Mouse (Mus musculus): Measurements from ENCODE around the gene Itpr1.

Itpr1 gene

DNA sequence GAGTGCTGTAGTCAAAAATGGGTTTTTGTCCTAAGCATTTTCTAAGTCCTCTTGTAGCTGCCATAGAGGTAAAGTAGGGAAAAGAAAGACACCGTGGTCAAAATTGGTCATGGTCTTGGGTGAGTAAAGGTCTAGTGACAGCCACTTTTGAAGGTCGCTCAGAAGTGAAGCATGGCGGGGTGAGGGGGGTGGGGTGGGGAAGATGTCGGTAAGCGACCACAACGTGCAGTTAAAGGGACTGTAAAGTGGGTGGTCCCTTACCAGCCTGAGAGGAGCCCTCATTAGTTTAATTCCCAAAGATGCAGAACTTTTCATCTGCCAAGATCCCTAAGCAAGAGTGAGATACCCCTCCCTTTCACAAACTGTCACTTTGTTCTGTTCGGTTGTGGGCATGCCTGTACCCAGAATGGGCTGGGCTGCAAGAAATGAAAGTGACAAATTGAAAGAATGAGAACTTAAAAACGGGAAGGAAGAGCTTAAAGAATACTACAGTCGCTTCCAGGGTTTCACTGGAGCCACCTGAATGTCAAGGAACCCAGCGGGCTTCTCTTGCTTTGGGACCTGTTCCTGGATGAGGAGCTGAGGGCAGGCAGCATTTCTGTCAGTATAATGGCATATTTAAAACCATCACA is 1.5 kb downstream of the Itpr1 start:
- no peak for DNase-seq

DNA sequence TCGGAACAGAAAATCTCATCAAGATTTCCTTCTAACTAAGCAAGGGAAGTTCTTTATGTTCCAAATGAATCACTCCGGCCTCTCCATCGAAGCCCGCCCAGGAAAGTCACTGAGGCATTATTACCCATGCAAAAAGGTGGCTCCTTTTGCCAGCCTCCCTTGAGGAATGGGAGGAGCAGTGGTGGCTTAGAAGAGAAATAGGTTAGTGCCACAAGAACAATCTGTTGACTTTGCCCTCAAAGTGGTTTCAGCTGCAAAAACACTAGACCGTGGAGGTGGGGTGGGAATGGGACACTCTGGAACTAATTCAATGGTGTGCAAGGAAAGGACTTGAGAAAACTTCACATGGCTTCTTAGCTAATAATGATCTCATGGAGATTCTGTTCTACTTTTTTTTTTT is 3.2 kb downstream of the Itpr1 start:
- no peak for DNase-seq

DNA sequence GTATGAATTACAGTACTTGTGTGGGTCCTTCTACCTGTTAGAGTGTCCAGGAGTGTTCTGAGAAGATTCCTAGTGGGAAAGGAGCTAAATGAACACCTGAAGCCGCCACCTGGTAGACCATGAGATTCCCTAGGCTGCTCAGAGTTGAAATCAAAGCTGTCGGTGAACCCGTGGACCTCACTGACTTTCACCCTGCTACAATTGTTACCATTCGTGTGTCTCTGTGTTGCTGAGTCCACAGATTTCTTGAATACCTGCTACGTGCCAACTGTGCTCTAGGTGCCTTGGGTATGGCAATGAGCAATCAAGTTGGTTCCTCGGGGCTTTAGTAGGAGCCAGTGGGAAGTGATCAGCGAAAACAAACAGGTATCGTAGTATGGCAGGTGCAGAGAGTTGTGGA is 3.9 kb downstream of the Itpr1 start:
- DNase-seq = no peak

DNA sequence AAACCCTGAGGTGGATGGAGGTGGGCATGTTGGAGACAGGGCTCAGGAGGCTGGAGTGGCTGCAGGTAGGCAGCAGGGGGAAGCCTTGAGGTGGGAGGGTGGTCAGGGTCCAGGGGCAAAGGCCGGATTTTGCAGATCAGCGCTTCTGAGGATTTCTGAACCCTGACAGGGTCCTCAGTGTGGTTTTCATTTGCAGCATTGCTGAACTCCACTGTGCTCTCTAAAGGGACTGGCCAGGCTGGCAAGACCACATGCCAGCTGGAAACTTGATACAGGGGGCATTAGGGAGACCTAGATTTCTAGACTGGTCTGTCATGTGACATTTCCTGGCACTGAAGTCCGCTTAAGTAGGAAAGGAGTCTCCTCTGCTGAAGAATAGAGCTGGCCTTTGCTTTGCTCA is 5.1 kb downstream of the Itpr1 start:
- no peak for DNase-seq

DNA sequence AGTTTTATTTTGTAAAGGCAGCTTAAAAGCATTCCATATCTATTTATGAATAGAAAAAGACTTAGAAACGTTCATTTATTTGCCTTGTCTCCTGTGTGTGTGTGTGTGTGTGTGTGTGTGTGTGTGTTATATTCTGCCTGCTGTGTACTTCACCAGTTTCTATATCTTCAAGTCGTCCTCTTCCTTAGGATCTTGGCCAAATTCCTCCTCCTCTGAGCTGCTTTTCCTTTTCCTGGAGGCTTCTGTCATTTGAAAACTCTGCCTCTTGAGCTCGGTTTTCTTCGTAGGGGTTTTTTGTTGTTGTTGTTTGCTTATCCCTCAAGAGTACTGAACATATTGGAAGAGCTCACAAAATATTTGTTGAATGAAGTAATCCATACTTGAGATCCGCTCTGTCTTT is 9.5 kb downstream of the Itpr1 start:
- no peak for DNase-seq

DNA sequence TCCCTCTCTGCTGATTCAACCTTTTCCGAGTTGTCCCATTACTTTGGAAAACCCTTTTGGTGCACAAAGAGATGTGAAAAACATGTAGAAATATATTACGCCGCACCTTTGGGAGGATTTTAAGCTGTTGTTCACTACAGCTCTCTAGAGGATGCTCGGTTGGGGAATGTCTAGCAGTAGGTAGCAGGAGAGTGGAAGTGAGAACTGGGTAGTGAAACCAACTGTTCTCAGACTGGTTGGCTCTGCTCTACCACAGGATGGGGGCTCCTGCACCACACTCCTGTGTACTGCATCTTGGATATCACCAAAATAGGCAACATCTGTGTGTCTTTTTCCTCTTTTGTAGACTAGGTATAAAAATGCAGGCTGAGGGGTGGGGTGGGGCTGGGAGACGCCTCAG is 10.0 kb downstream of the Itpr1 start:
- DNase-seq = no peak

DNA sequence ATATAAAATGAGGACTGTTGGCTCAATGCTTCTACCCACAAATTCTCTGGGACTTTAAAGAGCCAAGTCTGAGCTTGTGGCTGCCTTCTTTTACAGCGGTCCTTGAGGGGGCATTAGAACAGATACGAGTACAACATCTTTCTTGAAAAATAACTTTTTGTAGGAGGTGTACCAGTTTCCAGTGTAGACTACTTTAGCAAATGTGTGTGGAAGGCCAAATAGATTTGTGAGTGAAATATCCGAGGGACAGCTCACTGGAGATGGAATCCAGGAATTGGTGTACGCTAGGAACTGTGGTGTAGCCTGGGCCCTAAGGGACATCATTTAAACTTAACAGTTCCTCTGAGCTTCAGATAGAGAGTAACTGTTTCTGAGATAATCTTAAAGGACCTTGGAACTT is 11.5 kb downstream of the Itpr1 start:
- no peak for DNase-seq

DNA sequence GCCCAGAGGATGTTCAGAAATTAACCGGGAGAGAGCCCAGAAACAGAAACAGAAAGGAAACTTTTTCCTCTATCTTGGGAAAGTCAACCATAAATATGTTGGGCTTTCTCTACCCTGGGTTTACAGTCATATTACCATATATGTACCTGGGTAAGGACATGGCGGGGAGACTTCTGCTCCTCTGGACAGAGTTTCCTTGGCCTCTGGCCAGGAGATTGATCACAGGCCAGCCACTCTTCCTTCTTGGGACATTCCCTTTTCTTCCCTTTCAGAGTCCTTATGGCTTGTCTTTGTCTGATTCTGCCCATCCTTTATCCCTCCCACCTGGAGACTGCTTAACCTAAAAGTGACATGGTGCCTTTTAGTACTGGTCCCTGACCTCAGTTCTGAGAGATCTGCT is 12.1 kb downstream of the Itpr1 start:
- DNase-seq = no peak

DNA sequence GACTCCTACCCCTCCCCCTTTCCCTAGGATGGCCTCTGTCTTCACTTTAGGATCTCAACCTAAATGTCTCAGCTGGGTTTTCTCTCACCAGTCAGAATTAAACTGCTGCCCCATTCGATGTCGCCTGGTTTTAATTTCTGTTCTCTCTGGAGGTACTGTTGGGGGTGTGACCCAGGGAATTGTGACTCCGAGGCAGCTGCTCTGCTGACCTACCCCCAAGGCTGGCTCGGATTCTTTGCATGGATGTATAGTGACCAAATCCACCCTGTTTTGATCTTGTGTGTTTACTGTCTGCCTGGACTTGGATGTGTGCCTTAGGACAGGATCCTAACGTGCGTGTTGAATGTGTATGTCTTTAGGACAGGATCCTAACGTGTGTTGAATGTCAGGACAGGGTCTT is 13.3 kb downstream of the Itpr1 start:
- DNase-seq = no peak

DNA sequence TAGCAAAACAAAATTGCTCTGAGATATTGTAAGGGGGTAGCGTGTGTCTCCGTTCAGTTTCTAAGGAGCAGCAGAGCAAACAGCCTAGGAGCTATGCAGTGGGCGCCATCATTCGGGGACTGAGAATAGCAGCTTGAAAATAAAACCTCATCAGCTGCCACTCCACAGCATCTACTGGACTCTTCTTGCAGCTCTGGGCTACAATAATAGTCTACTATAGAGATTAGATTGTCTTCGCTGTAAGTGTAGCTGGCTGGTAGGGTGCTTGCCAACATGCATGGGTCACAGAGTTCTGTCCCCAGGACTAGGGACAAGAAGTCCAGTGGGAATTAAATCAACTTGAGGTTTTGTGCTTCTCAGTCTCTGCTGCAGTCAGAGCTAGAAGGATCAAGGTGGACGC is 14.6 kb downstream of the Itpr1 start:
- DNase-seq = no peak

DNA sequence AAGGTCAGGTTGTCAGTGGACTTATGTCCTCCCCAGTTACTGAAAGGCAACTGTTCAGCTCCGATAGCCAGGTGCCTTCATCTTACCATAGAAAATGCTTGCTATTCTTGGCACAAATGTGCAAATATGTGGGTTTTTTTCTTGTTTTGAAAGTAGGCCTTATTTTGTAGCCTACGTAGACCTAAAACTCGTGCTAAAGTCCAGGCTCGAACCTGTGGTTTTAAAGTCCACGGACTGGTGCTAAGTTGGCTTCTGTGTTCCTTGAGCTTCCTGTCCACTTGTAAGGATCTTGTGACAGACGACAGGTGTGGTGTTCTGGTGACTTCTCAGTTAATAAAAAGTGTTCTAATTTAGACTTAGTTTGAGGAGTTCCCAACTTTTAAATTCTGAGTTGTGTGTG is 15.2 kb downstream of the Itpr1 start:
- DNase-seq = no peak

DNA sequence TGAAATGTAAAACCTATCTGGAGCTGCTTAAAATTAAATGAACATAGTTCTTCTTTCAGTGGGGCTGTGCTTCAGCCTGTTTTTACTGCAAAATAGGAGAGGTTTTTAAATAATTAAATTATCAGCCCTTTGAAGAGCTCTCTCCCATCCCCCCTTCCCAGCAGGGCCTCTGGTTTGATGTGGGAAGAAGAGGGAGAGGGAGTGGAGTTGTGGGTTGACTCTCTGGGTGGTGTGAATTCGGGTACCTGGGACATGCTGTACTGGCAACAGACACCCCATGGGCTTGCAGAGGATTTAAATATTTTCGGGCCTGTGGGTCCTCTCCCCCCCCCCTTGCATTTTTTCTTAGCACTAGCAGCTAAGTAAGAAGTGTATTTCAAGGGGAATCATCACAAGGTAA is 15.7 kb downstream of the Itpr1 start:
- DNase-seq = no peak

DNA sequence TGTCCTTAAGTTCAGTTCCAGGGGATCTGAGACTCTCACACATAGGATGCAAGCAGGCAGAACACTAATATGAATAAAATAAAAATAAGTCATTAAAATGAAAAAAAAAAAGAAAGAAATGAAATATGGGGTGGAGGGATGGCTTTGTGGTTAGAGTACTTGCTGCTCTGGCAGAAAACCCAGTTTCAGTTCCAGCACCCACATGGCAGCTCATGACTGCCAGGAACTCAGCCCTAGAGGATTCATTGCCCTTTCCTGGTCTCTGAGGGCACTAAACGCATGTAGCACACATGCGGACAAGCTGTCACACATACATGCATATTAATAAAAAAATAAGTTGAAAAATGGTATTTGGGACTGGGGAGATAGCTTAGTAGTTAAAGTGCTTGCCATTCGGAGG is 17.7 kb downstream of the Itpr1 start:
- no peak for DNase-seq

DNA sequence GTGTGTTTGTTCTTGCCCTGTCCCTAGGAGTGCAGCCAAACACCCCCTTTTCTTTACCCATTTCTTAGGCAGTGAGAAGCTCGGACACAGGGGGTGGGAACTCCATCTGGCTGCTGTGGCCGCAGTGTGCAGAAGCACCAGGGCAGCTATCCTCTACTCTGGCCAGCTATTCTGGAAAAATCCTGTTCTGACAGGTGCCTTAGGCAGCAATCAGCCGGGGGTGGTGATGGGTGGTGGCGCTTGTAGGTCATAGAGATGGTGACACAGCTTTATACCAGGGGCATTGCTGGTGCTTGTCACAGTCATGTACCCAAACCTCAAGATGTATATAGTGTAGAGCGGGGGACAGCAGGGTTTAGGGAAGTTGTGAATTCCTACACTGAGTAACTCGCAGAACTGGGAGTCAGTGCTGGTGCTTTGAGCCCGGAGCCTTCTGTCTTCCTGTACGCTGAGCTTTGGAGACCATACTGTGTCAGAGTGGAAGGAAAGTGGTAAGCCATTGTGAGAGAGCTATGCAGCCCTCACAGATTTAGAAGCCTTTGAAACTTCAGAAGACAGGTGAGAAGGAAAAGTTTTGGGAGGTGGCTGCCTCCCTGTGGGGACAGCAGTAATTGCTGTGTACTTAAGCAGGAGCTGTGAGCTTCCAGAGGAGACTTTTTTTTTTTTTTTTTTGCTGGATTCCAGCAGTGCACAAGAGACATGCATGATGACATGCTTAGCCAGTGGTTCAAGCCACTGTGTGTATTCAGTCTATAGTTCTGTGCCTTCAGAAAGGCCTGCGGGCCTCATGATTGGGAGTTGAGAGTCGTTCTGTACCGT is 19.2 kb downstream of the Itpr1 start:
- DNase-seq = no peak

DNA sequence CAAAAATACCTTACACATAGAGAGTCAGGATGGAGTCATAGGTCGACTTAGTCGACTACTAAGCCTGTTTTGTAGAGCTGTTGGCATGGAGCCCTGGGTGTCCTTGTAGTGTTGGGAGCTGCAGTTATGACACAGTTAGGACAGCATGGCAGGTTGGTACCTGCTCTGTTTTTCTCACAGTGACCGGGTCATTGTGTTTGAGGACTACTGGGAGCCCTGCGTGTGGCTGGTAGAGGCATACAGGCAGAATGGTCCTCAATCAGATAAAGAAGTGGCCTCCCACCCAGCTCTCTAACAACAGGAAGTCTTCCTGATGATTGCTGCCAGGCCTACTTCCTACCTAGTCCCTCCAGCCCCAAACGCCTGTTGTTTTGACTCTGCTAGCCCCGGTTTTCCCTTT is 20.2 kb downstream of the Itpr1 start:
- peak in 1 of 2 experiments; percentile 18 for DNase-seq

DNA sequence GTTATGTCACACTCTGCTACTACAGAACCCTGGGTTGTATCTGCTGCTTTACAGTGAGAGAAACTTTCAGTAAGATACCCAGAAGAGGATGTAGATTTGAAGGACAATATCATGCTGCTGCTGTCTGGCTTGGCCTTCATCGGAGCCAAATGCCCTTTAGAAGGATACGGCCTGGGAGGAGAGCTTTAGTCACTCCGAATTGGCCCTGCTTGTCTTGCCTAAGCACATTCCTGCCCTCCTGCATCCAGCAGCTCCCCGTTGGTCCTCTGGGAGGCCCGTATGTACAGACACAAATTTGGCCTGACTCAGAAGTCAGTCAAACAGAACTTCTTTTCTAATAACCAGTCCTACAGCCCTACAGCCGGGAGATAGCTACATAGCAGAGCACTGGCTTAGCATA is 21.6 kb downstream of the Itpr1 start:
- no peak for DNase-seq

DNA sequence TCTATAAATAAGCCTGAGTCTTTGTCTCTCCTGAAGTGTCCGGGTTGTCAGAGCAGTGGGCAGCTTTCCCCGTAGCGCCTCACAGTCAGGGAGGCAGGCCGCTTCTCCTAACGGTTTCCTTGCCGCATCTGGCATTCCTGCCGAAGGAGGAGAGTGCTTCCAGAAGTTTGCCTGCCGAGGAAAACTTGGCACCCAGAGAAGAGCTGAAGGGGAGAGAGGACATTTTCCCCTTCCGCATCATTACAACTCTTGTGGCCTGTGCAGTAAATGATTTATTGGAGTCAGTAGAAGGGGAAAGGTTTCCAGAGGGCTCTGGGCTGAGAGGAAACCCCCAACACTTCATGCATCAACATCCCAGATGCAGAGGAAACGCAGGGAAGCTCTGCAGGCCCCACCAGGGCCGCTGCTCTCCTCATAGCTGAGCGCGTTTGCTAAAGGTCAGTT is 22.8 kb downstream of the Itpr1 start:
- DNase-seq = no peak

DNA sequence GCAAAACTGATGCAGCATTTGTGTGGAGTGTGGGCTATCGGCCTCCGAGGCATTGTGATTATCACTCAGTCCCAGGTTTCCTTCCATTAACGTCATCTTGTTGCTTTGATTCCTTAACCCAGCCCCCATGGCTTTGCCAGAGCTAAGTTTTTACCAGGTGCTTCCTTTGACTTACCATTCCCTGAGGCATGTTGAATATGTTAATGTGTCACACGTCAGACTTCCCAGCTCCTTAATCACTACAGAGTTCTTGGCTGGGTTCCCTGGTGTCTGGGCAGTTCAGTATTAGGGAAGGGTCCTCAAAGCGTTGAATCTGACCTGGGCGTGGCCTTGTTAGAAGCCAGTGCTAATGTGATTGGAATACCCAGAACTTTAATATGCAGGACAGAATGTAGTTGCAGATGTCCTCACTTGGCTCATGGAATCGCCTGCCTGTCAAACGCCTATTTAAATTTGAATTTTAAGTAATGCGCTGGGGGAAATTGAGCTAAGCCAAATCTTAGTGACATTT is 23.6 kb downstream of the Itpr1 start:
- peak; percentile 42 to 55 for DNase-seq

DNA sequence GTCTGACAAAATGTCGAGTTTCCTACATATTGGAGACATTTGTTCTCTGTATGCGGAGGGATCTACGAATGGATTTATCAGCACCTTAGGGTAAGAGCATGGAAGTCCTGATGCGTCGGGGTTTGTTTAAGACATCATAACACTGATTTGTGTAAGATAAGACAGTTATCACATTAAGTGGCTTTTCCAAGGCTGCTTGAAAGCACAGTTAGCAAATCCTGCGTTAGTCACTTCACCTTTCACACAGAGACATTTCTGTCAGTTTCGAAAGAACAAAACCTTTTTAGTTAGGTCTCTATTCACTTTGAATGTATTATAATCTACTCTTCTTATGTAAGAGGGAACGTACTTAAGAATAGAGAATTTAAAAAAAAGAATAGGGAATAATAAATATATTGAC is 24.1 kb downstream of the Itpr1 start:
- no peak for DNase-seq

DNA sequence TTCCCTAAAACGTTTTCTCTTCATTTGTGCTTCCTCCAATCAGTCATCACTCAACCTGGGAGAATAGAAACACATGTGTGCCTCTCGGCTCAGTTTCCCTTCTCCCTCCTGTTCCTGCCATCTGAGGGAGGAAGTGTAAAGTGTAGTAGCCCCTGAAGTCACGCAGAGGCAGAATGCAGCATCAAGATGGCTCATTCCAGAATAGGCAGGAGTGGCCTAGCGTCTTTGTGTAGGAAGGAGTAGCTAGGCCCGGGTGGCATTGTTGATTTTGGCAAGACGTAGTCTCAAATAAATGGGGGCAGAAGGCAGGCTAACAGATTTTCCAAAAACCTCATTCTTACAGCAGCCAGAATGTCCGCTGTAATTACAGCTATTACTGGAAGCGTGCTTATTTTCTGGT is 24.7 kb downstream of the Itpr1 start:
- DNase-seq = no peak

DNA sequence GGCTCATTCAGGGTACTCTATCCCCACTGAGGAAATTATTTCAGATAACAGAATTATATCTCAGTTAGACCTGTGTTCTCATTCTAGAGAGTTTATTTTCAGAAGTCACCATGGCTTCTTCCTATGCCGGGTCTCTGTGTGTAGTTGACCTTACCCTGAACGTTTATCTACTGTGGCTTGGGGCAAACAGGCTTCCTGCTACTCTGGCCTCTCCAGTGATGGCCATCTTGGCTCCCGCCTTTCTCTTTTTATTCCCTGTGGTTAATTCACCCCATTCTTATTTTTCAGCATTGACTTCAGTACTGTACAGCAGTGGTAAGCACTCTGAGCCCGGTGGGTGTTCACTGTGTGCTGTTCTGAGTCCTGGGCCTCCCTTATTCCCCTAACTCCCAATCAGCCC is 25.1 kb downstream of the Itpr1 start:
- DNase-seq = no peak

DNA sequence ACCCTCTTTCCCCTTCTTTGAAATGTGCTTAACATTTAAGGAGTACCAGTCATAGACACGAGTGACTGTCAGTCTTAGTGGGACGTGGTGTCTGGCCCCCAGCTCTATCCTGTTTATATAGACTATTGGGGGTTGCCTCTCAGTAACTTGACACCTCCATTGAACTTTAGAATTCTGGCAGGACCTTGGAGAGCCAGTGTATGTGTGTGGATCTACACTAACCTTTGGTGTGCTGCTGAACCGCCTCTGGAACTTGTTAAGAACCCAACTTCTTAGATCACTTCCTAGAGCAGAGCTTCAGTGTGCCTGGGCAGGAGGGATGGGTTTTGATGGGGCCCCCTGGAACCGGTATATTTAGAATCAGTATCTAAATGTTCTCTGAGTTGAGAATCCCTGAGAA is 26.2 kb downstream of the Itpr1 start:
- no peak for DNase-seq

DNA sequence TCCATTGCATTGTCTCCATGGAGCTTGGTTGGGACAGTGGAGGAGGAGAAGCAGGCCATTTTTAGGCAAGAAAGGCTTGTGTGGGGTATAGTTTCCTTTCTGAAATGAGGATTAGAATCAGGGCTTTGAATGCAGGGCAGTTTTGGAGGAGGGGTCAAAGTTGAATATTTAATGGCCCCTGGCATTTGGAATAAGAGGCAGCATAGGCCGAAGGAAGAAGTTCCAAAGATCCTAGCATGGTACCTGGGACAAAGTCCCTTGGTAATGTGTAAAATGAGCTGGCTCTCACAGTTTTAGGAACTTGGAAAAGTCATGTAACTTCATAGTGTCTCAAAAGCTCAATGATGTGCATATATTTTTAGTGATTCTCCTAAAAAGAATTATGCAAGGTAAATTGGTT is 27.1 kb downstream of the Itpr1 start:
- DNase-seq = no peak

DNA sequence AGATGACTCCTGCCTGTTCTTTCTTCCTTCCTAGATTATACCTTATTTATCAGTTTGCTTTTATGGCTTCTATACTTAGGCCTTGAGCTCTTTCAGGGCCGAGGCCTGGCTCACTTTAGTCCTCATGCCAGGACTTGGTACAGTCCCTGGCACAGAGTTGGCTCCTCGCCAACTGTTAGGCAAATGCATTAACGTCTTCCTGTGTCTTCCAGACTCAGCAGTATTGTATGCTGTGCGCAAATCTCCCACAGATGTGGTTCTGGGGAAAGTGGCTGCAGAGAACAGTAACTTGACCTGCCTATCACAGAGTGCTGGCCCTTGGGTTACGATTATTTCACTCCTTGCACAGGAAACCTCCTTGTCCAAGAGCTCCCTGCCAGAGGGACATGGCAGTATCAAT is 27.9 kb downstream of the Itpr1 start:
- DNase-seq = peak; percentile 41 to 47

DNA sequence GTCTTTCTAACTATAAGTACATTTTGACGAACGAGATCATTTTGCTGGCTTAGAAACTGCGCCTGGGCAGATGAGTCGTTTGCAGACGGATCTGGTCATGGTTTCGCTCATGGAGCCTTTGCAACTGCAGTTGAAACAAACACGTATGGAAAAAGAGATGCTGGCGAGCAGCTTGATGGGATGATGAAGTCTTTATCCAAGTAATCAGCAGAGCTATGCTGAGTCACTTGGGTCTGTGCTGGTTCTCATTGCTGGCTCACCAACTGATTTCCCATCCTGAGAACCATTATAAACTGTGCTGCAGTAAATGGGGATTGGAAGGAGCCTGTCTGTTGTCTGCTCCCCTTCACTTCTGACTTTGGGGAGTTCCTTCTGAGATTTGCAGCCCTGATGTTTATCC is 31.7 kb downstream of the Itpr1 start:
- no peak for DNase-seq

All from cerebellum, postnatal 10 days (tissue).